Mouse (Mus musculus): Measurements from ENCODE around the gene Ldlrad3.

Ldlrad3 gene

DNA sequence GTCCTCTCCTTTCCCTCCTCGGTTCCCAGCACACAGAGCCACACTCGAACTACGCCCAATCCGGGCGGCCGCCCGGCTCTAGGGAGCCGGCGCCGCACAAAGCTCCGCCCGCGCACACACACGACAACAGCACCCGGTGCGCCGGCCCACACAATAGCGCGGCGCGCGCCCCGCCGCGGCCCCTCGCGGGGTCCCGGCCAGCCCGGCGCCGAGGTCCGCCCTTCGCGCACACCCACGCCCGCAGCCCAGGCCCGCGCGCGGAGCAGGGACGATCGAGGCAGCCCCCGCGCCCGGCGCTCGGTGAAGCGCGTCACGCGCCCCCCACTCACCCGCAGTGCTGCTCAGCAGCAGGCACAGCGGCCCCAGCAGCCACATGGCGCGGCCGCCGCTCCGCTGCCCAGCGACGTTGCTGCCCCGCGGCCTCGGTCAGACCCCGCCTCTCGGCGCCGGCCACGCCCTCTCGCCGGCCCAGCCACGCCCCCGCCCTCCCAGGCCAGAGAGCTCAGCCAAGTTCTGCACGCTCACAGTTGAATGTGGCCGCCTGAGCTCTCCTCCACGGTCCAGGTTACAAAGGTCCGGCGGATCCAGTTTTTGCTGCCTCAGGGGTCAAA, at the start of gene Ldlrad3:
Ldlrad3 (minus strand) TSS at position 435 of the 611 bp plus-strand sequence.
- peak; percentile 62 to 78 for DNase-seq (ENCODE audit: low spot score in 2 of 2)

DNA sequence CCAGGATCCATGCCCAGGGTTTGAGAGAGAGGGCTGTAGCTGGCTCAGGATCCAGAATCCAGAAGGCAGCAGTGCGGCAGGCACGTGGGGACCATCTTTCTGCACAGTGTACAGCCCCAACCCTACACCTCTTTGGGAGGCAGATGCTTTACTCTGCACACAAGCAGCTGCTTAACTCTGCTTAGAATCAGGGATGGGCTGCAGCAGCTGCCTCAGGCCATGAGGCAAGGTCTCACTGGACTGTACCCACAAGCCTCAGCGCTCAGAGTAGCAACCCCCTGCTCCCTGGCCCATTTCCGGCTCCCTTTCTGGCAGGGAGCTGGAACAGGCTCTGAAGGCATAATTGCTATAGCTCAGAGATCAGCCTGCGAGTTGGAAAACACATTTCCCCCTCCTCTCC, 45.3 kb upstream of the Ldlrad3 start:
- no peak for DNase-seq (ENCODE audit: low spot score in 2 of 2)

DNA sequence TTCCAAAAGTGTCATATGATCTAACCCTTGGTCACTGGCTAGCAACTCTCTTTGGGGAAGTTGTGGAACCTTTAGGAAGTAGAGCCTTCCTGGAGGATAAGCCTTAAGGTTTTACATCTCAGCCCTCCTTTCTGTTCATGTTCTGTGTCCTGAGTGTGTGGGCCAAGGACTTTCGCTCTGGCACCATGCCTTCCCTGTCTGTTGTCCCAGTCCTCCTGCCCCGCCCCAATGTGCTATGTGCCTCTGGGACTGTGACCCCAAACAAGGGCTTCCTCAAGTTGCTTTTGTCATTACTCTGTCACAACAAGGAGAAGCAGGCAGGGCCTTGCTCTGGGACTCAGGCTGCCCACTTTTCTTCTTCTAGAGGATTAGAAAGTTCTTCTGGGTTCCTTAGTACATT, 42.9 kb upstream of the Ldlrad3 start:
- no peak for DNase-seq (ENCODE audit: low spot score in 2 of 2)

DNA sequence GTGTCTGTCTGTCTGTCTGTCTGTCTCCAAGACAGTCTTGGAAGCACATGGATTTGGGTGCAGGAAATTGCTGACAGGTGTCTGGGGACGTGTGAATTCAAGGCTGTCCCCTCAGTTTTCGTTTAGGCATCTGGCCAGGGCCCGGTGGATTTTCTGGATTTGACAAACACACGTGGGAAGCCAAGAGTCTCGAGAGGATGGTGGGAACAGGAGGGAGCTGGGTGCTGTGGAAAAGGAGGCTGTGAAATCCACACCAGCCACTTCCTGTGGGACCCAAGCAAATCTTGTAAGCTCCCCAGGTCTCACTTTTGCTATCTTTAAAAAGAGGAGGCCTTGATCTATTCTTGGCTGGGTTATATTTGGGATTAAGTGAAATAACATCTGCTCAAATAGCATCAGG, 42.1 kb upstream of the Ldlrad3 start:
- no peak for DNase-seq (ENCODE audit: low spot score in 2 of 2)

DNA sequence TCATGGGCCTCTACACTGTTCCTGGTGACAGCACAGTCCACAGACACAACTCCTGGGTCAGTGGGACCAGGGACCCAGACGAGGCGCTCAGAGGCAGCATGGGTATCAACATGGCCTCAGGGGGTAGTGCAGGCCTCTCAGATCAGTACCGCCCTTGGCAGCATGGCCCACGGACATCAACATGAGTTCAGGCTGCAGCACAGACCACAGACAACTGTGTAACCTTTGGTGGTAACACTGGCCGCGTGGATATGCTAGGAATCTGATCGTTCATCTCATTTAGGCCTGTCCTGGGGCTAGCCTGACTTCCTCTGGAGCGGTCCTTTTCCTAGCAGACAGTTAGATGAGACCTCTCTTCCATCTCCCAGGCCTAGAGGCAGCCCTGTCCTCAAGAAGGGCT, 41.7 kb upstream of the Ldlrad3 start:
- DNase-seq (ENCODE audit: low spot score in 2 of 2): no peak

DNA sequence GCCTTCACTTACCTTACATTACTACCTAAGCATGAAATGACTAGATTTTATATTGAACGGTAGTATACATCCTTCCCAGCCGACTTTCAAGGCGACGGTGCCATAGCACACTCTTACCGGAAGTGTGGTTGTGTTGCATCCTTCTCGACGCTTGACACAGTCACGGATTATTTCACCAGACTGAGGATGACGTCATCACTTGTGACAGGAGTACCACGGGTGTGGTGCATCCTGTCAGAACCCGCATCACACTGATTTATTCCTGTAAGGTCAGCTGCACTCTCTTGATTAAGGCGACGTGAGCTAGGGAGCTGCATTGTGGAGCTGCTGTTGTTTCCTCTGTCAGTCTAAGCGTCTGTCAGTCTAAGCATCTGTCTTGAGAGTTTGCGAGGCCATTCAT, 40.1 kb upstream of the Ldlrad3 start:
- DNase-seq (ENCODE audit: low spot score in 2 of 2): no peak

DNA sequence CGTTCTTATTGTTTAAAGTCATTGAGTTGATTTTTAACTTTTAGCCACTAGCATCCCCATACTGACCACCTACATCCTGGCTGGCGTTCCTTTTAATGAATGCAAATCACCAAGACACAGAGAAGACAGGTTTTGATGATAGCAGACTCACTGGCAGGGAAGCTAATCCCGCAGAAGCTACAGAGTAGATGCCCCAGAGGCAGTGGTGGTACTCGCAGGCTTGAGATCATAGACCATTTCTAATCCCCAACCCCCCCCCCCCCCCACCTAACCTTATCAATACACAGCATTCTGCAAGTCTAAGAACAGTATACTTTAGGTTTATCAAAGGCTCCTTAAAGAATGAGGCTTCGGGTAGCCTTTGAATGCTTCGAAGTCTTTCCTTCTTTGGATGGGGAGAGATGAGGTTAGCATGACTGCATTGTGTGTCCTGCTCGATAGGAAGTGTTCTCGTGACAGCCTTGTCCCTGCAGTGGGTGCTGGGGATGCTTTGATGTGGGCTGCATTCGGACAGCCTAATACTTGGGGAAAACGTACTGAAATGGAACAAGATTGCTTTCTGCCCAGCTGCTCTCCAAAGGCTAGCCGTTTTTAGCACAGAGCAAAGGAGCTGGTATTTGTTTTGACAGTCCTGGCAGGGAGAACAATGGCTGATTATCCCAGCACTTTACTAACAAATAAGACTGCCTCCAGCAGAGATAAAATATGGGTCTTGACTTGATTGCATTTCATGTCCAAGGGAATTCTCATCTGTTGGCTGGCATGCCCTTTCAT, 37.4 kb upstream of the Ldlrad3 start:
- no peak for DNase-seq (ENCODE audit: low spot score in 2 of 2)

DNA sequence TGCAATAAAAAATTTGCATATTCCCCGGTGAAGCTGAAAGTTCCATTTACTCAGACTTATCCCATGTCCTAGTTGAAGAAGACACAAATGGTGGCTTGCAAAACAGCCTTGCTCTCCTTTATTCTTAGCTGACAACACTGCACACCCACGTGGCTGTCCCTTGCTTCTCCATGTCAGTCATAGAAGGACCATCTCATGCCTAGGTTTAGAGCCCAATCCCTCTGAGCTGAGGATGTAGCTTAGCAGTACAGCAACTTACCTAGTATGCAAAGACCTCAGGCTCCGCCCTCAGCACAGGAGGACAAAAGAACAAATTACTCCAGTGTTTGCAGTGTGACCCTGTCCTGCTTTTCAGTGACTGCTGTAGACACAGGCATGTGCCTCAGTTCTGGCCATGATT, 36.6 kb upstream of the Ldlrad3 start:
- DNase-seq (ENCODE audit: low spot score in 2 of 2): no peak

DNA sequence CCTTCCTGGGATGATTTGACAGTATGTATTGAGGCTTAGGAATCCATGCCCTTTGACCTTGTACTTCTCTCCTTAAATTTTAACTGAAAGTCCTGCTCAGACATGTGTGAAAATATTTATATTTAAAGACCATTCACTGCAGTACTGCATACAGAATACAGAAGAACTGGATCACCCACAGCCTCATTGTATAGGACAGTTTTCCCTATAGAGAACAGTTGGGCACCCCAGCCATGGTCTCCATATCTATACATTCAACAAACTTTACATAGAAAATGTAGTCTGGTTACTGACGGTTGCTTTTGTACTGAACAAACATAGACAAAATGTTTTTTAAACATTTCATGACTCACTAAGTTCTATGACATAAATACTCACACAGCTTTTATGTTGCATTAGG, 30.6 kb upstream of the Ldlrad3 start:
- DNase-seq (ENCODE audit: low spot score in 2 of 2): no peak

DNA sequence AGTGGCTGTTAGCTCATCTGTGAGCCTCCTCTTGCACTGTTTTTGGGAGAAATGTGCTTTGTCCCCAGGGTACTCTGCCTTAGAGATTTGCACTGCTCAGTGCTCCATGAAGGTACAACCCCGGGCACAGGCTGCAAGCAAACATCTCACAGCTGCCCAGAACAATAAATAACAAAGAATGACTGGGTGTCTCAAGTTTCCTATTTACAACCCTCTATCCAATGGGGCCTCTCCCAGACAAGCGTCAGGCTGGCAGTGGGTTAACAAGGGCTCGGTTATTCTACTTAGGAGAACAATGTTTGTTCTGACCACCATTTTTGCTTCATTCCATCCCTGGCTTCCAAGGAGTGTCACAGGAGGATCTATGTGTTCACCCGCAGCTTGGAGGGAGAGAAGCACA, 25.9 kb upstream of the Ldlrad3 start:
- DNase-seq (ENCODE audit: low spot score in 2 of 2): no peak

DNA sequence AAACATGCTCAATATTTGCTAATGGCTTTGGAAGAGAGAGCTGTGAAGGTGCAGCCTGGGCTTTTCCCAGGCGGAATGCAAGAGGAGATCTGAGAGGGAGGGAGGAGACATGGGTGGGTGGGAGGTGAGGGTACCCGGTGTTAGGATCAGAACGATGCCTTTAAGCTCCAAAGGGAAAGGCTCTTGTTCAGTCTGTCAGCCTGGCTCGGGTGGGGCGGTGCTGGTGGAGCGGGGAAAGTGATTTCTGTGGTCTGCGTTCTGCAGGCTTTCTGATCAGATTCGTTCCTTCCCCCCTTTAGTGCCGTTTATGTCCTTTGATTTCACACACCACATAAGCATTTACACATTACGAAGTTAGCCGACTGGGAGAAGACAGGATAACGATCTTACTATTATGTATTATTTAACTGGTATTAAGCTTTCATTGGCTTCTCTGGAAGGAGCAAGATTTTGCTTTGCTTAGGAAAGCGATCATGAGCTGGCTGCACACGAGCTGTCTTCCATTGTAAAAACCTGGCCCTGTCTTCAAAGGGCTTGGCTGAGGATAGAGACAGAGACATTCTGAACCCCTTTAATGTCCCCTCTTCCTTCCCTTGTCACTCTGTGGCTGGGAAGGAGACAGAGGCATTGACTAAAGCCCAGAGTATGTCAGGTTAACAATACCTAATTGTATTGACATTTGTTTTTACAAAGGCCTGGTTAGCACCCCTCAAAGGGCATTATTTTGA, 19.7 kb upstream of the Ldlrad3 start:
- no peak for DNase-seq (ENCODE audit: low spot score in 2 of 2)

DNA sequence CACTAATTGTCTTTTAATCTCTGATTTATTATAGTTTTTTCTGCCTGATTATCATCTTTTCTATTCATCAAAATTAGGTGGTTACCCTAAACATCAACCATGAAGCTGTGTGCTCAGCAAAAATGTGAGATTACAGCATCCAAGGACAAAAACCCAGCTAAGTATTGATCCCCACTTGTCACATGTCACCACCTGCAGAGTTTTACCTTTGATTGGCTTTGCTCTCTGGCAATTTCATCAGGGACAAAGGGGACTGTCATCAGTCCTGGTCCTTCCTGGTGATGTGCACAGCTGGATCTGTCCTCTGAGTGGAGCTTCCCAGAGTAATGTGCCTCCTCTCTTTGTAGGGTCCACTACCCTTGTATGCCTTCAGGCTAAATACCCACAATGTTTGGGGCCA, 17.3 kb upstream of the Ldlrad3 start:
- no peak for DNase-seq (ENCODE audit: low spot score in 2 of 2)

DNA sequence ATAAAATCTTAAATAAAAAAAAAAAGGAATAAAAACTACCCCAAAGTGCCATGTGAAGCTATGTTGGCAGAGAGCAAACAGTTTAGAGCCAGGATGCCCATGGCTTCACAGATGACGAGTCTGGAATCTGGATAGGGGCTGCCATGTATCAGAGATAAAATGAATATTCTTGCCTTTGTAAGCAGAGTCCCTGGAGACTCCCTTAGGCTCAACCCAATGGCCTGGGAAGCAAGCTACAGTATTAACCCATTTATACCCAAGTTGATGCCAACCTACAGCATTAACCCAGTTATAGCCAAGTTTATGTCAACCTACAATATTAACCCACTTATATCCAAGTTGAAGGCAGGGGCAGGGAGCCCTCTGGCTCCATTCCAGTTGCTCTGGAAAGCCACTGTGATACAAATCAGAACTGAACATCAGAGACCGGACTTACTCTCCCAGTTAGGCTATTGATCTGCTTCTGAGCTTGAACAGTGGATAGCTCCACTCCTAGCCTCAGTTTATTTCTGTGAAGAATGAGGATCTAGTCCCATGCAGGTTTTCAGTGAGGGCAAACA, 16.1 kb upstream of the Ldlrad3 start:
- DNase-seq (ENCODE audit: low spot score in 2 of 2): no peak

DNA sequence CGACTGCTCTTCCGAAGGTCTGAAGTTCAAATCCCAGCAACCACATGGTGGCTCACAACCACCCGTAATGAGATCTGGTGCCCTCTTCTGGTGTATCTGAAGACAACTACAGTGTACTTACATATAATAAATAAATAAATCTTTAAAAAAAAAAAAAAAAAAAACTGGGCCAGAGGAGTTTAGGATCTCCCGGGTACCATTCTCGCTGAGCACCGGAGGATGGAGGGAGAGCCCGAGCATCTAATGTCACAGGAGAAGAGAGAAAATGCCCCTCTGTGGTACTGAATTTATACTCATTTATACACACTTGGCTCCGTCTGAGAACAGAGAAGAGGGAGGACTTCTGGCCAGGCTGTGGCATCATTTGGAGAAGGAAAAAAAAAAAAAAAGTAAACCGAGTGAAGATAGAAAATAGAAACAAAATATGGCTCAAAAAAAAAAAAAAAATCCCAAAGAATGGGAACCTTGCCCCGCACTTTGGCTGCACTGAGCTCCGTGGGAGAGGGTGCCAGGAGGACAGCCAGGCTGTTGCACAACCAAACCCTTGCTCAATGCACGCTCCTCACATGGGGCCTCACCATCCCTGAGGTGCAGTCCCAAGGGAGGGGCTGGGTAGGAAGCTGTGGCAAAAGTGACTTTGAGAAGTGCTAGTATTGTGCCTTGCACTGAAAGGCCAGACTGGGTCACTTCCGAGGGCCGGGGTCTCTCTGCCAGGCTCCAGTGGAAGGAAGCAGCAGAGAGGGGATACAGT, 15.2 kb upstream of the Ldlrad3 start:
- no peak for DNase-seq (ENCODE audit: low spot score in 2 of 2)

DNA sequence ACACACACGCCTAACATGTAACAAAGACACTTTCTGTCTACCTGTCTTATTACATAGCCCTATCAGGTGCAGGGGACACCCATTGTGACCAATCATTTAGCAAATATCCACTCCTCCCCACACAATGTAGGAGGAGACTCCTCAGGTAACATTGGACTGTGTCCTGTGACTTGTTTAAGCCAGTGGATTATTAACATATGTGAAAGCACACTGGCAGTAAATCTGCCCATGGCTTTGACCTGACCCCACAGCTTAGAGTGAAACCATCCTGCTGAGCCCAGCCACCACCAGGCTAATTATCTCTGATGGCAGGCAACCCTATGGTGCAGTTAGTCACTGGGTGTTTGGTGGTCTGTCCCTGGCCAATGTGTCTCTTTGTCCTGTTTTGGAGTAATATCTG, 11.1 kb upstream of the Ldlrad3 start:
- DNase-seq (ENCODE audit: low spot score in 2 of 2): no peak

DNA sequence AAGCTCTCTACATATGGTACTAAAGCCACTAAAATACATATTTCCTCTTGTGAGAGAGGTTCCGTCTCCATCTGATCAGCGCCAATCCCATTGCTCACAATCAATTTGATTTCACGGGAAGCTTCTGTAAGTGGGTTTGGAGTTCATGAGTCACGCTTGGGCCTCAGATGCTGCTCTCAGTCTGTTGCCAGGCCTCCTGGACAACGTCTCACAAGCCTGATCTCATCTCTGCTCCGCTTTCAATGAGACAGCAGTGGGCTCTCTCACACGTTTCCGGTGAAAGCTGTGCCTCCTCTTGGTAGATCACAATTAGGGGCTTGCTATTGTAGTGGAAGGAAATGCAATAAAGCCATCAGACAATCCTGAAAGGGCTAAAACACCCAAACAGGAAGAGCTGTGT, 10.5 kb upstream of the Ldlrad3 start:
- no peak for DNase-seq (ENCODE audit: low spot score in 2 of 2)

DNA sequence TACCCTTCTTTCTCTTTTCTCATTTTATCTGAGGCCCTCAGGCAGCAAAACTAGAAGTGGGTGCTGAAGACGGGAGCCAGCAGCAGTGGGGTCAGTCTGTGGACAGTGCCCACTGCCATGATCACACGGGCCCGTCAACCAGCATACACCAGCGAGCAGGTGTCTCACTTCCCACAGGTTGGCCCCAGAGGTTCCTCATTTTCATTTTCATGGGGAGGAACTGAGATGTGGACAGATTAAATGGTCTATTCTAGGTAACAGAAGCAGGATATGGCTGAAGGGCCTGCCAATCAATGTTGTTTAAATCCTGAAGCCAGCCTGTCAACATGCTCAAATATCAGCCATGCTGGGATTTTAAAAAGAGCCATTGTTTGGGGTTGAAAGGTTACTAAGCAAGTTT, 9.3 kb upstream of the Ldlrad3 start:
- no peak for DNase-seq (ENCODE audit: low spot score in 2 of 2)

DNA sequence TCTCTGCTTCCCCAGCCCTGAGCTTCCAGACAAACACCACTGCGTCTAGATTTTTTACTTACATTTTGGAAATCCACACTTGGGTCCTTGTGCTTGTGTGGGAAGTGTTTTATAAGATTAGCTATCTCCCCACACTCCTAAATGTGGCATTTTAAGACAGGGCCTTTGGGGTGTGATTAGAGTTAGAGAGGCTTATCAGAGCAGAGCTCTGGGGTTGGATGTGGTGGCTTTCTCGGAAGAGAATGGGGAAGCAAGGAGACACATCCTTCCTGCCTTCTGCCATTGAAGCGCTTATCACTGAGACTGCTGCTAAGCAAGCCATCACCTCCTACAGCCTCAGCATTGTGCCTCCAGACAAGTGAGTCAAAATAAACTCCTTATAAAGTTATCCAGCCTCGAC, 8.1 kb upstream of the Ldlrad3 start:
- no peak for DNase-seq (ENCODE audit: low spot score in 2 of 2)

DNA sequence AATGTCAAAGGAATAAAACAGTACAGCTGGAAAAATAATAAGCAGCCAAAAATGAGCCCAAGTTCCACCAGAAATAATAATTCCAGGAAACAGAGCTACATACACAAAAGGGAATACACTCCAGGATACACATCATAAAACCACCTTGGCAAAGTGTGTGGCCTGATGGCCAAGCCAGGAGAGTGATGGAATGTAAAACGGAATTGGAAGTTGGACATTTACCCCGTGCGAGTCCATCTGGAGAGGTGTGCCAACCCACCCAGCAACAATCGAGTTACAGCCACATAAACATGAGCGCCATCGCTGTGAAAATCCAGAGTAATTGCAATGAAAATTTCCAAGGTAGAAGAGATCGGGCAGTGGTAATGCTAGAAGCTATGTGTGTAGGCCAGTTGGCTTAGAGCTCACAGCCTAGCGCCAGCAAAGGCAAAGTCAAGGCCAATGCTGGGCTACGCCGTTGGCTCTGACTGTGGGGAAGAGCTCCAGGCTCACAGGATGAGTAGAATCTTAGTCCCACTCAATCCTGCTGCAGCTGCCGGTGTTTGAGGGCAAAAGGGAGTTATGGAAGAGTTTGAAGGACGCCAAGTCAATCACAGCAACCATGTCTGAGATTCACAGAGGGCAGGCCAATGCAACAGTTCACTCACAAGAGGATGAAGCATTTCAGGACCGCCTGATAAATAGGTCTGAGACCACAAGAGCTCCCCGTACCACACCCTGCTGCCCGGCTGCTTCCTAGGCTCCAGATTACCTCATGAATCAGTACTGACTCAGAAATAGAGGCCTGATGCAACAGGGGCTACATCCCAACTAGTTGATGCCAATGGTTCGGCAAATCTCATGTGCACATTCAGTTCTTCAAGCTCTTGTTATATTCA, 7.0 kb upstream of the Ldlrad3 start:
- DNase-seq (ENCODE audit: low spot score in 2 of 2): no peak

DNA sequence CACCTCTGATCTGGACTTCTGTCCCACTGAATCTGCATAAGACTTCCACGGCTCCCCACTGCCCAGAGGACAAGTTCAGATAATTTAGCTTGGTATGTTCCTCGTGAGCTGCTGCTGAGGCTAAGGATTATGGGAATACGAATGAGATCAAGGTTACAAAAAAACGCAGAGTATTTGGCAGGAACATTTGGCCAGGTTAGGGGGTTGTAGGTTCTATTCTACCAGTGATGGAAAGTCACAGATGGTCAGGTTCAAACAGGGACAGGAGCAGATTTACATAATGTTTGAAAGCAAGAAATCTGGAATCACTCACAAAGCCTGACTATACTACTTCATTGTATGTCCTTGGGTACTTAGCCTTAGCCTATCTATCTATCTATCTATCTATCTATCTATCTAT, 5.6 kb upstream of the Ldlrad3 start:
- DNase-seq (ENCODE audit: low spot score in 2 of 2): no peak

DNA sequence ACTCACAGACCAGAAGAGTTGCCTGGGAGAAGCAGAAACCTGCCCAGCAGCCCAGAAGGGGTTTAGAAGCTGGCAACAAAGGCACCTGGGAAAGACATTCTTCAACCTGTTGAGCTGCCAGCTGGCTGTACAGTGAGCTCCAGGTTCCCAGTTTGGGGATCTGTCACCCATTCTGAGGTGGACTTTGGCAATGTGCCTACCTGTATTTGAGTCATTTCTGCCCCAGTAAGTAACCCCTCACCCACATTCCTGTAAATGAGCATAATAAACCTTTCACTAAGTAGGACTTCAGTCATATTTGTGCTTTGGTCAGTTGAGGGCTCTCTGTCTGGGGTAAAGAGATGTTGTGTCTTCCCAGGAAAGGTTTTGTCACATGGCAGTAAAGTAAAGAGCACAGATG, 4.8 kb upstream of the Ldlrad3 start:
- no peak for DNase-seq (ENCODE audit: low spot score in 2 of 2)

Measured in thymus, postnatal 10 days (tissue).